Mouse (Mus musculus) heart, adult 8-10 months (tissue): ENCODE data around the gene Pitpnm1. TPM values are rescaled to one million over a fixed set of nuclear protein-coding genes. Genes with fewer than 3 reads are reported as not detected.

ENCODE experiments used
- DNase-seq: peaks from one replicate; pipeline ENCODE4 v3.0.0; 2022; ENCODE audit warnings: low spot score
- total RNA-seq, 4 experiments: library from RNA; stranded (reverse); gene quantifications; 2 replicates each; pipeline ENCODE4 v1.2.4; 2022

Pitpnm1 gene
- total RNA-seq, 4 experiments from 2014 or later = 17.0 to 22.1 (median 18.3) TPM

DNA sequence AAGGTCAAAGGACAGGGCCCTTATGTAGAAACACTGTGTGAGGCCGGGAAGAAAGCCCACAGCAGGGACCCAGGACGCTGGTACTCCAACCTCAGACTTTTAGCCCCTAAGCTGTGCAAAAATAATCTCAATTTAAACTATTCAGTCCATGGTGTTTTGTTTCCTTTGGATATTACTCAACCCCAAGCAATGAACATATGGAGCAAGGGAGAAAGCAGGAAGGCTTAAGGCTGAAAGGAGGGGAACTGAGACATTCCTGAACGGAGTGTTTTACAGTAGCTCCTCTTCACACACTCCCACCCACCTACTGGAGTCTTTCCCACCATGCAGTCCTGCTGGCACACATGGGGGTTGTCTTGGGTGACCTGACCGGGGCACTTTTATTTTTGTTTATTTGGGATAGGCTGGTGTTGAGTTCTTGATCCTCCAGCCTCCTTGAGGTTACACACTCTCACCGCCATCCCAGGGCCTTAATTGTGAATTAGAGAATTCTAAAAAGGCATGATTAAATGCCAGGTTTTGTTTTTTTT lies 5.0 kb upstream of the Pitpnm1 start:
- no peak for DNase-seq

DNA sequence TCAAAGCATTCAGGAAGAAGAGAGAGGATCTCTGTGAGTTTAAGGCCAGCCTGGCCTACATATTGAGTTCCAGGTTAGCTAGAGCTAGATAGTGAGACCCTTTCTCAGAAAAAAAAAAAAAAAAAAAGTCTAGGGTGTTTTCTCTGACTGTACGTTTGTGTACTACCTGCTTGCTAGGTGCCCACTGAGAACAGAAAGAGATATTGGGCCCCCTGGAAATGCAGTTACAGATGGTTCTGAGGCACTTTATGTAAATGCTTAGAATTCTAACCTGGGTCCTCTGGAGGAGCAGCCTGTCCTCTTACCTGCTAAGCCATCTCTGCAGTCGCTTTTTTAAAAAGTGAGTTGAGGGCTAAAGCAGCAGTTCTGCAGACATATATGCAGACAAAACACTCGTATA lies 4.0 kb upstream of the Pitpnm1 start:
- no peak for DNase-seq

DNA sequence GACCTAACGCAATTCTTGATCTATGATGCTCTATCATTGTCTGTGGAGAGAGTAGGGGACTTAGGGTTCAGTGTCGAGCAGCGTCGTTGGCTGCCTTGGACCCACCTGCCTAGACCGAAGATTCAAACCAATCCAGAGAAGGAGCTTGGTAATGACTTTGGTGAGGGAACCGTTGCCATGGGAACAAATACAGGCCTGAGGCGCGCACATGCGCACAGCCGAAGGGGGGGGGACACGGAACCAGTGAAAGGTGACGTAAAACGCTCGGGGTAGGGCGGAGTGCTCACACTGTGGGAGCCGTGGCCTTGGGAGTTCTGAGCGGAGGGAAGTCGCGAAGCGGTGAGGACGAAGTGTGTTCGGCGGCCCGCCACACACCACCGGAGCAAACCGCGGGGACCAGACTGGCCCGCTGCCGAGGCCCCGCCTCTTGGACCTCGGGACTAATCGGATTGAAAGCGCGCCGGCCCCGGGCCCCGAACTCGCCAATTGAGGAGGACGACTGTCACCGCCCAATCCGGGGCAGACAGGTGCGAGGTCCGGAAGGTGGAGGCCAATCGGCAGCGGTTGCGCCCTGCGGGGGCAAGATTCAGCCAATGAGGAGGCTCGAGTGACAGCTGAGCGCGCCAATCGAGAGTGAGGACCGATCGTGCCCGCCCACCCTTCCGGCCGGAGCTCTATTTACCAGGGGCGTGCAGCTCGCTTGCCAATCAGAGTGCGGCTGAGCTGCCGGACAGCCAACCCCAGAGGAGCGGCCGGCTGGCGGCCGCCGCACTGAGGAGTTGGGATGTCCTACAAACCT lies 3.0 kb upstream of the Pitpnm1 start, which contains the start of gene Cdk2ap2:
TSS of gene Cdk2ap2 (plus strand) at position 541 of the 799 bp plus-strand sequence.
- peak; percentile 99 for DNase-seq

DNA sequence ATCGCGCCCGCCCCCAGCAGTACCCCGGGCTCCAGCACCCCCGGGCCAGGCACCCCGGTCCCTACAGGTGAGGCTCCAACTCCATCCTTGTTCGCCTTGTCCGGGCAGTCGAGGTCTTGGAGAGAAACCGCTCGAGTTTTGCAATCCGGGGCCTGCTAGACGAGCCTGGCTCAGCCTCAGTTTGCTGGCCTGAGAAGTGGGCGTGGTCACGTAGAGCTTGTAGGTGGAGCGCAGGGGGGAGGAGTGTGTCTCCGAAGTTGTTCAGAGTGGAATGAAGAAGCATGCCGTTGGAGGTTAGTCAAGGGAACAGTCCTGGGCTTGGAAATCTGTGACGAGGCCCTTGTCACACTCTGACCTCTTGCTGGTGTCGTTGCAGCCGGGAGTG lies 2.4 kb upstream of the Pitpnm1 start:
- DNase-seq = peak; percentile 83

DNA sequence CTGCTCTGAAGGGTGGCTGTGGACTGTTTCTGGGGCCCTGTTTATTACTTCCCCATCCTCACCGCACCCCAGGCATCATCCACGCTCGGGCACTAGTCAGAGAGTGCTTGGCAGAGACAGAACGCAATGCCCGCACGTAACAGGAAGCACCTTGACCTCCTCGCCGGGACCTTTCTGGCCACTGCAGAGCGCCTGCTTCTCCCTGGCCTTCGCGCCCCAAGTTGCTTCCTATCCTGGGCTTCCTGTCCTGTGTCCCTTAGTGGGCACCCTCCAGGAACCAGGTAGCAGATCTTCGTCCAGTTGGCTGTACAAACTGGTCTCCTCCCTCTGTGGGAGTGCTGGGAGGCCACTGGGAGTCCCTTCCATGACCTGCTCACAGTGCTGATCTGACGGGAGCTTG lies 1.4 kb upstream of the Pitpnm1 start:
- DNase-seq = no peak

DNA sequence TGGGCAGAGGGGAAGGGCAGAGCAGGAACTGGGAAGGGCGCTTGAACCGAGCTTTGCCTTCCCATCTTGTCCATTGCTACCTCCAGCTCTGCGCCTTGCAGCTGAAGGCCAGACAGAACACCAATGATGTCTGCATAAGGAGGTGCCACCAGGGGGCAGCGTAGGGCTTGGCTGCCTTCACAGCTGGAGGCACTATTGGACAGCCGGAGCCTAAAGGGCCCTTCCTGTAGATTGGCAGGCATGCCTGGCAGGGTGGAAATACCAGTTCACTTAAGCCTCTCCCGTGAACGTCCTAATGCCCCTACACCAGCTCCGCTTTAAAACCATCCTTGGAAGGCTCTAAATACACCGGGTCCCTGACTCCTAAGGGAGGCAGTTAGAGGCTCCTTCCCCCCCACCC lies 742 bp upstream of the Pitpnm1 start:
- peak; percentile 91 for DNase-seq

DNA sequence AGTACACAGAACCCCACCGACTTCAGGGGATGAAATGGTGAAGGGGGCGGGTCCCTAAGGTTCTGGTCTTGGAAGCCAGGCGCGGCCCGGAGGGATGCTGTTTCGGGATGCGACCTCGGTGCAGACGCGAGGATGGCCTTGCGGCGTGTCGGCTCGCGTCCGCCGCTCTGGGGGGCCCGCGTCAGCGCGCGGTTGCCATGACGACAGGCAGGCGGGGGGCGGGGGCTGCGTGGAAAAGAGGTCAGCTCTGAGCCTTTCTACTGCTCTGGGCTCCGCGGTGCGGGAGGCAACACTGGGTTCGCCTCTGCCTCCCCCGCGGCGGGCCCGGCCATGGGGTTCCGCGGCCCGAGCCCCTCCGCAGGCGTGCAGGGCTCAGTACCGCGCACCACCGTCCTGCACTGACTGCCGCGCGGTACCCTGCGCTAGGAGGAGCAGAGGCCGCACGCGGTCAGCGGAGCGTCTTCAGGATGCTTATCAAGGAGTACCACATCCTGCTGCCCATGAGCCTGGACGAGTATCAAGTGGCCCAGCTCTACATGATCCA lies 992 bp downstream of the Pitpnm1 start:
- DNase-seq = no peak

DNA sequence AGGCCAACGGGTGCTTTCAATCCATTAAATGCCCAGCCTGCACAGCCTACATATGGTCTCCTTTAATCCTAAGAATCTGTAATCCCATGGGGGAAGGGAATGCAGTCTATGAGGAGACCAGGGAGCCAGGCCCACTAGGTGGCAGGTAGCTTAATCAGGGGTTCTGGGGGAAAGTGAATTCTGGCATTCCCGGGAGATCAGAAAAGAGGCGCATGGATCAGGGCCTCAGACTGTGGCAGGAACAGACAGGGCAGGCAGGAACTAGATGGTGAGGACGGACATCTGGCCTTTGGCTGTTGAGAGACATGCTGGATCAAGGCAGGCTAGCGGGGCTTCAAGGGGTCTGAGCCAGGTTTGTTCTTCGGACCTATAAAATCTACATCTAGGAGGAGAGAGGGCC lies 1.7 kb downstream of the Pitpnm1 start:
- DNase-seq = no peak

DNA sequence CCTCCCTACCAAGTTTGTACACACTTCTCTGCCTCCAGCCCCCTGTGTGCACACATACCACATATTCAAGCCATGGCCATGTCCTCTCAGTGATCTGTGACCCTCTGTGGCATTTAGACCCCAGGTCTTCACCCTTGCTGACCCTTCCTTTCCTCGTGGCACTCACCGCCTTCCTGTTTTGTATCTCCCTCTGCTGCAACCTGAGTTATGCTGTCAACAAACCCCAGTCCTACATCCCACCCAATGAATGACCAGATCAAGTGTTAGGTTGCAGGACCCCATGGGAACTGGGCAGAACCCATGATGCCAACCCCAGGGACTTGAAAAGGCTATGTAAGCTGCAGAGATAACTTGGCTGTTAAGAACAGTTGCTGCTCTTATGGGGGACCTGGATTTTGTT lies 2.3 kb downstream of the Pitpnm1 start:
- no peak for DNase-seq

DNA sequence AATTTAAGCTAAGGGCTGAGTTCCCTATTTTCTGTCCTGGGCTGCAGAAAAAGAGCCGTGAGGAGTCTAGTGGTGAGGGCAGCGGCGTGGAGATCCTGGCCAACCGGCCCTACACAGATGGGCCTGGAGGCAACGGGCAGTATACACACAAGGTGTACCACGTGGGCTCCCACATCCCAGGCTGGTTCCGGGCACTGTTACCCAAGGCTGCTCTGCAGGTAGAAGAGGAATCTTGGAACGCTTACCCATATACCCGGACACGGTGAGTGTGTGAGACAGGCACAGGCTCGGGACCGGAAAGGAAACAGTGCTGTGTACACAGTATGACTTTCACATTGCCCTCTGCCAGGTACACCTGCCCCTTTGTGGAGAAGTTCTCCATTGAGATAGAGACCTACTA lies 2.8 kb downstream of the Pitpnm1 start:
- no peak for DNase-seq

DNA sequence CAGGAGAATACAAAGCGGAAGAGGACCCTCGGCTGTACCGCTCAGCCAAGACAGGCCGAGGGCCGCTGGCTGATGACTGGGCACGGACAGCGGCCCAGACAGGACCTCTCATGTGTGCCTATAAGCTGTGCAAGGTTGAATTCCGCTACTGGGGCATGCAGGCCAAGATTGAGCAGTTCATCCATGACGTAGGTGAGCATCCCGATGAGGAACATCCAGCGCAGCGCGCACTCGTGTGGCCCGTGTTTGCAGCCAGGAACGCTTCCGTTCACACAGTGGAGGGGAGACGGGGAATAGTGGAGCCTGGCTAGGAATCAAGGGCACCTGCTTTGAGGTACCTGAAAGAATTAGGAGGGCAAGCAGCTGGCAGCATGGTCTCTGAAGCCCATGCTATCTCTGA lies 3.5 kb downstream of the Pitpnm1 start:
- no peak for DNase-seq

DNA sequence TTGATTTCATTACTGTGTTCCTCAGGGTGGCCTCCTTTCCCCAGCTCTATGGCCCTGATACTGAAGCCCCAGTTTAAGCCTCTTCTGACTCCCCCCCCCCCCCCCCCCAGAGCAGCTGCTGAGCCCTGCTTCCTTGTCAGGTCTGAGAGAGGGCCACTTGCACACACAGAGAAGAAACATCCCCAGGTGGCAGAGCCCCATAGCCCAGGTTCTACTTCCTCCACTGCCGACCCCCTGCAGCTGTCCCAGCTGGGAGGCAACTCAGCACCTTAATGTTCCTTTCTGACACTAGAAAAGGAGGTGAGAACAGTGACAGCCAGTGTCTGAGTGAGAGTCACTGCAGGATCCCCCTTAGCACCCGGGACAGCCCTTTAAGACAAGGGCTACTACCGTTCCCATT lies 4.0 kb downstream of the Pitpnm1 start:
- DNase-seq = no peak

DNA sequence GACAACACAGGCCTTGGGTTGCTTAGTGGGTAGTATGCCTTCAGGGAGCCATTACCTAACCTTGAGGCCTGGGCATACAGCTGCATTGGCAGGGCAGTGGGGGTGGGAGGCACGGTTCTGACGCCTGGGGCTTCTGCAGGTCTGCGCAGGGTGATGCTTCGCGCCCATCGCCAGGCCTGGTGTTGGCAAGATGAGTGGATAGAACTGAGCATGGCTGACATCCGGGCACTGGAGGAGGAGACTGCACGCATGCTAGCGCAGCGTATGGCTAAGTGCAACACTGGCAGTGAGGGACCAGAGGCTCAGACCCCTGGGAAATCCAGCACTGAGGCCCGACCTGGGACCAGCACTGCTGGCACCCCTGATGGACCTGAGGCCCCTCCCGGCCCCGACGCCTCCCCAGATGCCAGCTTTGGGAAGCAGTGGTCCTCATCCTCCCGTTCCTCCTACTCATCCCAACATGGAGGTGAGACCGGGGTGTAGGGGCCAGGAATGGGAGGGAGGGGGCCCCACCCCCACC lies 4.9 kb downstream of the Pitpnm1 start:
- DNase-seq = no peak

DNA sequence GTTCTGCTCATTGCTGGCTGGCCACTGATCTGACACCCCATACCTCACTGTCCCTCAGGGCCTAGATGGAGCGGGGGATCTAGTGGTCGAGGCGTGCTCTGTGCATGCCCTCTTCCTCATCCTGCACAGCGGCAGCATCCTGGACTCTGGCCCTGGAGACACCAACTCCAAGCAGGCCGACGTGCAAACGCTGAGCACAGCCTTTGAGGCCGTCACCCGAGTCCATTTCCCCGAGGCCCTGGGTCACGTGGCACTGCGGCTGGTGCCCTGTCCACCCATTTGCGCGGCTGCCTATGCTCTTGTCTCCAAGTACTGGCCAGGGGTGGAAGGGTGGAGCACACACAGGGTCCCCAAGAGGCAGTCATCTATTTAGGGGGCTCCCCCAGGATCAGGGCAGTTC lies 6.9 kb downstream of the Pitpnm1 start:
- DNase-seq = no peak

DNA sequence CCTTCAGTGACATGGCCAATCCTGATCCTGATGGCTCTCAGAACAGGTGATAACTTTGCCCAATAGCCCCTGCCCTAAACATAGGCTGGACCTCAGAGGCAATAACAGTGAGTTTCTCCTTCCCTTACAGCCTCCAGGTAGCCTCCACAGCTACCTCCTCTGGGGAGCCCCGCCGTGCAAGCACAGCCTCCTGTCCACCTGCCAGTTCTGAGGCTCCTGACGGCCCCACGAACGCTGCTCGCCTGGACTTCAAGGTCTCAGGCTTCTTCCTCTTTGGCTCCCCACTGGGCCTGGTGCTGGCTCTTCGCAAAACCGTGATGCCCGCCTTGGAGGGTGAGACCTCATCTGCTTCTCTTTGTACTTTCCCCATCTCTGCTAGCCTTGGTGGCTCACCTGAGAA lies 8.7 kb downstream of the Pitpnm1 start:
- no peak for DNase-seq

DNA sequence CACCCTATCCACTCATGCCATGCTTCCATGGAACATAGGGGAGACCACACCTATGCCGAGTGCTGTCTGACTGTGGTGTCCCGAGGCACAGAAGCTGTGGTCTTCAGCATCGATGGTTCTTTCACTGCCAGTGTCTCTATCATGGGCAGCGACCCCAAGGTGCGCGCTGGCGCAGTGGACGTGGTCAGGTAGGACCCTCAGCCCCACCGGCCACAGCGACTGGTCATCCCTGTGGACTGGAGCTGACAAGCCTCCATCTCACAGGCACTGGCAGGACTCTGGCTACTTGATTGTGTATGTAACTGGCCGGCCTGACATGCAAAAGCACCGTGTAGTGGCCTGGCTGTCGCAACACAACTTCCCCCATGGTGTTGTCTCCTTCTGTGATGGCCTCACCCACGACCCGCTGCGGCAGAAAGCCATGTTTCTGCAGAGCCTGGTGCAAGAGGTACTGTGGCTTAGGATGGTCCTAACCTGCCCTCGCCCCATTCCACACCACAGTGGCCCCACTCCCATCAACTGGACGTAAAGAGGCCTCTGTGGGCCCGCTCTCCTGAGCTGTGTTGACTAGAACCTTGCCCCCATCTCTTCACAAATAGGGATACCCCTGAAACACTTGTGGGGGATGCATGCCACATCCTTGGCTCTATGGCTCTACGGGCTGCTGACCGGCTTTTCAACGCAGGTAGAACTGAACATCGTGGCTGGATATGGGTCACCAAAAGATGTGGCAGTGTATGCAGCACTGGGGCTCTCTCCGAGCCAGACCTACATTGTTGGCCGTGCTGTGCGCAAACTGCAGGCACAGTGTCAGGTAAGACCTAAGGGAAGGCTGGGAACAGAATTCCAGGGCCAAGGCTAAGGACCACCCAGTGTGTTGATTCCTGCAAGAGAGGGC lies 12.5 kb downstream of the Pitpnm1 start:
- DNase-seq = no peak

DNA sequence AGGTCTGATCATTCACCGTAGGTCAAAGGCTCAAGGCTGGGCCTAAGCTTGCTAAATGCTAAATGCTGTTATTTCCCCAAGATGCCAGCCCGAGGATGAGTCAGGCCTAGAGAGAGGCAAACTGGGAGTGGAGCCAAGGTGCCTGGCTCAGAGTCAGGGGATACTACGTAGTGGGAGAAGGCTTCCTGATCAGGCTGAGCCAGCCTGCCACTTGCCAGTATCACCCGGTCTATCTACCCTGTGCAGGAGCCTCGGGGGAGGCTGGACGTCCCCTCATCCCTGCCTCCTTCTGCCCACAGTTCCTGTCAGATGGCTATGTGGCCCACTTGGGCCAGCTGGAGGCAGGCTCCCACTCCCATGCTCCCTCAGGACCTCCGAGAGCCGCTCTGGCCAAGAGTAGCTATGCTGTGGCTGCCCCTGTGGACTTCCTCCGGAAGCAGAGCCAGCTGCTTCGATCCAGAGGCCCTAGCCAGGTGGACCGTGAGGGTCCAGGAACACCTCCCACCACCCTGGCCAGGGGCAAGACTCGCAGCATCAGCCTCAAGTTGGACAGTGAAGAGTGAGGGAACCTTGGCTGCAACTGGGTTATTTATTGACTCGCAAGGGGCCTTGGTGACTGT lies 13.5 kb downstream of the Pitpnm1 start:
- peak; percentile 80 for DNase-seq

DNA sequence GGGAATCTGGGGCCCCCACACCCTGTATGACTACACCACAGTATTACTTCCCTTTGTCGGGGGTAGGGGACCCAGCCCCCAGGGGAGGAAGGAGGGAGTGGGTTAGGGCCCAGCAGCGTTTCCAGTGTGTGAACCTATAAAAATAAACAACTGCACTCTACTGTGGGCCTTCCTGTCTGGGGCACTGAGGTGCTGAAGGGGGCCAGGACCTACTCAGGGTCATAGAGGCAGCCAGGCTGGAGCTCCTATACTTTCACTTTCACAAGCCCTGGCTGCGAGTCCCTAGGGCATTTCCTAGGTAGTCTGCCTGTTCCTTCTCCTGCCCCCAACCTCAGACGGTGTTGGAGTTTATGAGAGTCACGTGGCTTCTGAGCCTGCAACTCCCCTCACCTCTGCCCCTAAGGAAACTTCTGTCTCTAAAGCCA lies 14.0 kb downstream of the Pitpnm1 start:
- no peak for DNase-seq

DNA sequence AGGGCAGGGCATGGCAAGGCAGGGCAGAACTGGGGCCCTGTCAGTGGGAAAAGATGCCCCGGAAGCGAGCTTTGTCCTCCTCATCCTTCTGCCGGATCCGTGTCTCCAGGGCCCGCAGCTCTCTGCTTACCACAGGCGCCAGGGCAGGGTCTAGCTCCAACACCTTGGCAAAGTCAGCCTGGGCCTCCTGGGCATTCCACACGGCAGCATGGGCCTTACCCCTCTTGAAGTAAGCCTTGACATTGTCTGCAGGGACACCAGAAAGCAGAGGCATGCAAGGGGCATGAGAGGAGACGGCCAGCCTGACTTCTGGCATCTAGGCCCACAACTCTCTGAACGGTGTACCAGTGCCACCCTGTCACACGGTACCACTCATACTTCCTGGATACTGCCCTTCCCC lies 14.8 kb downstream of the Pitpnm1 start:
- no peak for DNase-seq

DNA sequence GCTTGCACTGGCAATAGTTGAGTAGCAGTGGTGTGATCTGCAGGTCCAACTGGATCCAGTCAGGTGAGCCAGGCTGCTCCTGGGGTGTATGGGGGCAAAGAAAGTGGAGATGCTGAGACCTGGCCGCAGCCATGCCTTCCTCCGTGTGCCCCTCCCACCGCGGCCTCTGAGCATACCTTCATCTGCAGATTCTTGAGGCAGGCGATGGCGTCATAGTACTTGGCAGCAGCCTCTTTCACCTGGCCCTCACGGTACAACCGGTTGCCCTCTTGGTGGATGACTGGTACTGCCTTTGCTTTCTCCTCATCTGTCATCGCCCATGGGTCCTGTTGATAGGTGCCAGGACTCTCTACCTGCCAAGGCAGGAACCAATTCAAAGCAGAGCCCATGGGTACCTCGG lies 15.3 kb downstream of the Pitpnm1 start:
- no peak for DNase-seq

DNA sequence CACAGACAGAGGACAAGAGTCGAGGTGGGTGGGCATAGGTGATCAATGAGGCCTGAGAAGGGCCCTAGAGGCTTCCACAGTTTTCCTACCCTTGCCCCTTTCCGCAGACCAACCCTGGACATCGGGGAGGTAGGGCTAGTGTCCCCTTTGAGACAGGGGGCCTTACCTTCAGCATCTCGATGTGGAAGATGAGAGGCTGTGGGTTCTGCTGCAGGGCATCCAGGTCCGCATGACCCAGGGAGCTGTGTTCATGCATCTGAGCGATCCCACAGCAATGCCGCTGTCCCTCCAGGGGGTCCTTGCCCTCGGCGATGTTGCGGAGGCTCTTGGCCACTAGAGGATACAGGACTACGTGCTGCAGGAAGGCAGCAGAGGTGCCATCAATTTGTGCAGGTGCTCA lies 16.0 kb downstream of the Pitpnm1 start:
- no peak for DNase-seq

DNA sequence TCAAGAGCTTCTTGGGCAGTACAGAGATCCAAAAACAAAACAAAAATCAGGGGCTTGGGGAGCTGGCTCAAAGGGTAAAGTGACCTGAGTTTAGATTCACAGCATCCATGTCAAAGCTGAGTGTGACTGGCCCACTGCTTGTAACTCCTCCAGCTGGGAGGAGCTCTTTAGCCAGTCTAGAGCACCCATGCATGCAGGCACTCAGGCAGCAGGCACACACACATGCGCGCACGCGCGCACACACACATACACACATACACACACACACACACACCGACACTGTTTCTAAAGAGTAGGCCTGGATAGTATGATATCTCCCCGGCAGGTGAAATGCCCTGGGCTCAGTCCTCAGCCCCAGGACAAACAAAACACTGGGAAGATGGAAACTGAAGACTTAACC lies 17.2 kb downstream of the Pitpnm1 start:
- no peak for DNase-seq
